Mouse (Mus musculus) lung, embryonic 15.5 days (tissue): ENCODE measurements around the gene Dennd1a. TPM values are rescaled to one million over a fixed set of nuclear protein-coding genes. Genes with fewer than 3 reads are reported as not detected.

Source experiments
- ATAC-seq: fragments of 200-750 bp; cut with Nextera tagmentation; 2 replicates; pipeline ENCODE4 v1.8.0; 2017; ENCODE audit warnings: moderate number of reproducible peaks, borderline replicate concordance; ENCODE audit not compliant: low FRiP score, low TSS enrichment; ENCODE audit errors: extremely low read depth
- H3K27ac ChIP-seq: fragments of 300-500 bp; sonication (generic); 2 replicates; pipeline ENCODE4 v1.5.1; 2015; ENCODE audit warnings: moderate library complexity, mild to moderate bottlenecking, inconsistent platforms
- H3K27me3 ChIP-seq: fragments of 300-500 bp; sonication (generic); 2 replicates; pipeline ENCODE4 v1.6.1; 2015; ENCODE audit warnings: inconsistent platforms
- H3K36me3 ChIP-seq: fragments of 300-500 bp; sonication (generic); 2 replicates; pipeline ENCODE4 v1.6.1; 2015; ENCODE audit warnings: inconsistent platforms
- H3K4me1 ChIP-seq: fragments of 300-500 bp; sonication (generic); 2 replicates; pipeline ENCODE4 v1.6.1; 2015; ENCODE audit warnings: inconsistent platforms
- H3K4me2 ChIP-seq: fragments of 300-500 bp; sonication (generic); 2 replicates; pipeline ENCODE4 v1.6.1; 2015; ENCODE audit warnings: inconsistent platforms, mild to moderate bottlenecking, moderate library complexity
- H3K4me3 ChIP-seq: fragments of 300-500 bp; sonication (generic); 2 replicates; pipeline ENCODE4 v1.5.1; 2015; ENCODE audit warnings: mild to moderate bottlenecking, inconsistent platforms
- H3K9ac ChIP-seq: fragments of 300-500 bp; sonication (generic); 2 replicates; pipeline ENCODE4 v1.6.1; 2015; ENCODE audit warnings: inconsistent platforms
- H3K9me3 ChIP-seq: fragments of 300-500 bp; sonication (generic); 2 replicates; pipeline ENCODE4 v1.6.1; 2016; ENCODE audit warnings: inconsistent platforms
- WGBS: fragments of 180-500 bp; shearing (Covaris S2); methylation state at CpG from one replicate; pipeline ENCODE4 v1.1.7; 2015; 5-methylcytosine and 5-hydroxymethylcytosine counted together
- polyA plus RNA-seq: library from polyadenylated mRNA; unstranded; fragments of >200 nt; fragmentation: Nextera tagmentation; extraction: Ambion mirVana; gene quantifications from 2 replicates; pipeline ENCODE4 v1.2.1, GENCODE M21; 2015

Dennd1a gene
- polyA plus RNA-seq, 1 experiment from 2014 or later: 12.0 TPM

DNA sequence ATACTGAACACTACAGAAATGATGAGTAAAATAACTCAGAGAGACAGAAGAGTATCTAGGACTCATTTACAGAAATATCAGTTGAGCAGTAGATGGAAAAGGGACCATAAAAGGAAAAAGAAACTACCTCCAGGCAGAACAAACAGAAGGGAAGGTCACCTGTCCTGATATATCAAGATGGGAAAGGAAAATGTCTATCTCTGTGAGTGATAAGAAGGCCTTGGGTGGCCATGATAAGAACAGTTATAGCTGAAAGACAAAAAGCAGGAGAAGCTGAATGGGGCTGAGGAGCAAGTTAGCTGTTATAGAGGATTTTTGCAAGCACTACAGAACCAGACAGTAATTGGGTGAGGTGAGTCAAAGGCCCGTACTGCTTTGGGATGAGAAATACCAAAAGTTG lies 155.7 kb downstream of the Dennd1a start:
- ATAC-seq: no peak
- Histone ChIP-seq H3K4me2 (no peak overlapping the region), H3K4me1 (no peaks in the 10 kb centered on the region), H3K27ac (no peak overlapping the region), H3K36me3 (no peaks in the 10 kb centered on the region), H3K4me3 (no peak overlapping the region), H3K9ac (no peak overlapping the region), H3K9me3 (no peaks in the 10 kb centered on the region), H3K27me3 (no peaks in the 10 kb centered on the region)
- WGBS: 83% methylated on average over 1 of the region's 1 CpGs

- Histone ChIP-seq H3K4me3 (no peak overlapping the region), H3K27me3 (no peaks in the 10 kb centered on the region), H3K36me3 (no peaks in the 10 kb centered on the region), H3K9ac (no peak overlapping the region), H3K9me3 (no peaks in the 10 kb centered on the region), H3K27ac (no peak overlapping the region), H3K4me1 (no peaks in the 10 kb centered on the region), H3K4me2 (no peak overlapping the region)
- ATAC-seq: no peak
- WGBS: 55% methylated on average over 6 of the region's 6 CpGs
These were observed 157.0 kb downstream of the Dennd1a start for GRCm38 (mm10) chr2:38129961-38130802.

DNA sequence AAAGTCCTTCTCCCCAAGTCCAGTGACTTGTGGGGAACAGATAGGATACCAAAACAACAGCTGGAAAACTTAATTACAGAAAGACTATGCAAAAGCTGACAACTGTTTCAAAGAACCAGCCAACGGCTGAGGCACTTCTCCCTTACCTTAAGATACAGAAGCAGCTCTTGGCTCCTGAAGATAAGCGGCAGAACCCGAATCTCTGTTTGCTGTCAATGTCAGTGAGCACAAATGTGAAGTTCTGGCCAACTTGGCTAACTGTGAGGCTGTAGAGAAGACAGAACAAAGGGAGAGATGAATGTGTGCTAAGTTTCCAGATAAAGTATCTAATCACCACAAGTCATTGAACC lies 160.8 kb downstream of the Dennd1a start:
- ATAC-seq: no peak
- Histone ChIP-seq H3K4me1 (no peaks in the 10 kb centered on the region), H3K4me3 (no peak overlapping the region), H3K27ac (no peak overlapping the region), H3K9ac (no peak overlapping the region), H3K36me3 (no peaks in the 10 kb centered on the region), H3K27me3 (no peaks in the 10 kb centered on the region), H3K9me3 (no peaks in the 10 kb centered on the region), H3K4me2 (no peak overlapping the region)
- WGBS: 18% methylated on average over 3 of the region's 3 CpGs

DNA sequence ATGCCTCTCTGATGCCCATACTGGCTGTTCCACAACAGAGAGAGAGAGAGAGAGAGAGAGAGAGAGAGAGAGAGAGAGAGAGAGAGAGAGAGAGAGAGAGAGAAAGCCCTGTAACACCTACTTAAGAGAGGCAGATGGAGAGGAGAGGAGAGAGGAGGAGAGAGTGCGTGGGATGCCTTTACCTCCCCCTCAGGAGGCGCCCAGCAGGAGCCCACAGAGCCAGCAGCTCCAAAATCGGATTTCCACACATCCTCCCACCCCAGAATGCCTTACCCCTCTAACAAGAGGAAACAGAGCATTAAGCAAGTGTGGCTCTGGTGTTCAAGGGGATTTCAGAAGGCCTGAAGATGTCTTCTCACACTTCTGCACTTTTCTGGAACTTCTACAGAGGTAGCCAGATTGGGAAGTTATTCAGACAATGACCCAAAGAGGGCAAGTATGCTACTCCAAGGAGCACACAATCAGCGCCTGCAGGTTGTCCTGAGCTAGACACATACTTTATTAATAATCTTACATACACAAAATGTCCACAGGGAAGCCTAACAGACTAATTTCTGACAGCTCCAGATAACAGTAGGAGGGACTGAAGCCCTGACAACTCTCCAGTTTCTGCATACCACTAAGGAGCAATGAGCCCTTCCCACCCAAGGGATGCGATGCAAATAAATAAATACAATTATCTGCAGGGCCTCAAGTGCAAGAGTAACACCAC lies 161.4 kb downstream of the Dennd1a start:
- 52% methylated on average over 5 of the region's 5 CpGs for WGBS
- H3K9ac ChIP-seq: no peak overlapping the region
- ATAC-seq: 0 out of 2 replicates have a peak, but pooled peaks have one; percentile 23
- H3K4me2 ChIP-seq: no peak overlapping the region
- H3K27ac ChIP-seq: no peak overlapping the region
- no peaks in the 10 kb centered on the region for H3K27me3 ChIP-seq
- no peaks in the 10 kb centered on the region for H3K9me3 ChIP-seq
- H3K36me3 ChIP-seq: no peaks in the 10 kb centered on the region
- H3K4me3 ChIP-seq: no peak overlapping the region
- no peaks in the 10 kb centered on the region for H3K4me1 ChIP-seq

- ATAC-seq: no peak
- Histone ChIP-seq H3K4me1 (no peaks in the 10 kb centered on the region), H3K4me3 (no peak overlapping the region), H3K36me3 (no peaks in the 10 kb centered on the region), H3K27ac (no peak overlapping the region), H3K27me3 (no peaks in the 10 kb centered on the region), H3K4me2 (no peak overlapping the region), H3K9me3 (no peaks in the 10 kb centered on the region), H3K9ac (no peak overlapping the region)
- WGBS: 88% methylated on average over 1 of the region's 1 CpGs
These were observed 162.5 kb downstream of the Dennd1a start for GRCm38 (mm10) chr2:38124727-38125126.

DNA sequence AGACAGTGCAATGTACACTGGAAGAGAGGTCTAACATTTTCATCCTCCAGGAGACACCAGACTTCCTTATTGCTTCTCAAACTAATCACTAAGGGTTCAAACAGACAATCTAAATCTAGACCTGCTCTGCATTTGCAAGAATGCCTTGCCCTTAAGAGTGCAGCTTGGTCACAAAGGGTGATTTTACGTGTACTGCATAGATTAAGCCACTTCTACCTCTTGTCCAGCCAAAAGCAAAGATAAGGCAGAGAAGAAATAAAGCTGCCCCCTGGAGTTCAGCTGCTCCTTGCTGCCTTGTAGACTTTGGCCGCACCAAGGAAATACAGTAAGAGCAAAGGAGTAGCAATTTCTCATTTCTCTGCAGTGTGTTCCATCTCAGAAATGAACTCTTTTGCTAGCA lies 172.2 kb downstream of the Dennd1a start:
- H3K9ac ChIP-seq: no peak overlapping the region
- H3K27me3 ChIP-seq: no peaks in the 10 kb centered on the region
- no peaks in the 10 kb centered on the region for H3K9me3 ChIP-seq
- ATAC-seq: no peak
- H3K4me2 ChIP-seq: no peak overlapping the region
- H3K36me3 ChIP-seq: no peaks in the 10 kb centered on the region
- H3K27ac ChIP-seq: no peak overlapping the region
- no peak overlapping the region for H3K4me3 ChIP-seq
- 73% methylated on average over 2 of the region's 2 CpGs for WGBS
- peaks cover 10% of the 10 kb centered on the region for H3K4me1 ChIP-seq

- 55% methylated on average over 5 of the region's 5 CpGs for WGBS
- peak; percentile 75; the same call in 1 of the 2 replicates for ATAC-seq
These were observed 175.4 kb downstream of the Dennd1a start for GRCm38 (mm10) chr2:38111655-38112351.

DNA sequence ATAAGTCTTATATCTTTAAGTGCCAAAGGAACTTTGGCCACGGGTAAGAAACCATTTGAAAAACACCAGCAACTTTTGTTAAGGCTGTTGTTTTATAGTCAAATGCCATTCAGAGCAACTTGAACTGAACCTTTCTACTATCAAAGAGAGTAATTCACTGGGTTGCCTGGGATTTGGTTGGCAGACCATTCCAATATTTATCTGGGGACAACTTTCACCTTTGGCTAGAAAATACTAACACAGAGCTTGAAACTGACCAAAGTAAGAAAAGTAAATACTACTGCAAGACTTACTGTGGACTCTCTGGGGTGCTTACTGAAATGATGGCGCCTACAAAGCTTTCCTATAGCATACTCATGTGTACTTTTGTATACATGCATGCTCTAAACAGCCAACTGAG lies 178.6 kb downstream of the Dennd1a start:
- Histone ChIP-seq H3K9ac (no peak overlapping the region), H3K4me1 (peaks cover 10% of the 10 kb centered on the region), H3K4me2 (no peak overlapping the region), H3K27me3 (no peaks in the 10 kb centered on the region), H3K36me3 (no peaks in the 10 kb centered on the region), H3K9me3 (no peaks in the 10 kb centered on the region), H3K27ac (no peak overlapping the region), H3K4me3 (no peak overlapping the region)
- WGBS: 71% methylated on average over 2 of the region's 2 CpGs
- ATAC-seq: no peak

More at GRCm38 (mm10) chr2:38111655-38112351, 175.4 kb downstream of the Dennd1a start:
- no peak overlapping the region for H3K4me3 ChIP-seq
- H3K4me1 ChIP-seq: peaks cover 10% of the 10 kb centered on the region
- no peak overlapping the region for H3K27ac ChIP-seq
- no peaks in the 10 kb centered on the region for H3K27me3 ChIP-seq
- H3K36me3 ChIP-seq: no peaks in the 10 kb centered on the region
- H3K4me2 ChIP-seq: no peak overlapping the region
- H3K9ac ChIP-seq: no peak overlapping the region
- no peaks in the 10 kb centered on the region for H3K9me3 ChIP-seq

- no peak overlapping the region for H3K9ac ChIP-seq
- H3K4me1 ChIP-seq: peaks cover 8% of the 10 kb centered on the region; the same call in 1 of the 2 replicates
- ATAC-seq: no peak
- H3K36me3 ChIP-seq: no peaks in the 10 kb centered on the region
- H3K4me3 ChIP-seq: no peak overlapping the region
- 79% methylated on average over 1 of the region's 1 CpGs for WGBS
- H3K27ac ChIP-seq: no peak overlapping the region
- H3K27me3 ChIP-seq: no peaks in the 10 kb centered on the region
- H3K9me3 ChIP-seq: no peaks in the 10 kb centered on the region
- H3K4me2 ChIP-seq: no peak overlapping the region
These were observed 184.5 kb downstream of the Dennd1a start for GRCm38 (mm10) chr2:38102674-38103073.

DNA sequence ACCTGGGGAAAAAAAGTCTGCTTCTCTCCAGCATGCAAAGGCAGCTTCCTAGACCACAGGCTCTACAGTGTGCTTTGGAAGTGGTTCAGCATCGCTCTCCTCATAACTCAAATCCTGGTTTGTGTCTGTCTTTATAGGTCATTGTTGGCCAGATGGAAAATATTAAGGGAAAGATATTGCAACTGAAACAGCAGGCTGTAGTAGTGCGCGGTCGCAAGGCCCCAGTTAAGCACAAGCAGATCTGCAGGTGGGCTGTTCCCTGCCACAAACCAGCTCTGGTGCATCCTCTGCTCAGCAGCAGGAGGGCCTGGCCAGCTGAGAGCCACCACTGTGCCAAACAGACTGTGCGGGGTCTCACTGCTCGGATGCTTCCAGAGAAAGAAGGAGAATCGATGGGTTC lies 186.9 kb downstream of the Dennd1a start:
- H3K27ac ChIP-seq: no peak overlapping the region
- WGBS: 51% methylated on average over 7 of the region's 7 CpGs
- H3K9ac ChIP-seq: no peak overlapping the region

GRCm38 (mm10) chr2:38099120-38099773 lies 187.9 kb downstream of the Dennd1a start:
- no peak overlapping the region for H3K27ac ChIP-seq
- H3K36me3 ChIP-seq: no peaks in the 10 kb centered on the region
- H3K4me2 ChIP-seq: no peak overlapping the region
- 61% methylated on average over 4 of the region's 4 CpGs for WGBS
- no peaks in the 10 kb centered on the region for H3K9me3 ChIP-seq
- no peak overlapping the region for H3K4me3 ChIP-seq
- H3K27me3 ChIP-seq: no peaks in the 10 kb centered on the region
- peaks cover 8% of the 10 kb centered on the region; the same call in 1 of the 2 replicates for H3K4me1 ChIP-seq
- H3K9ac ChIP-seq: no peak overlapping the region
- ATAC-seq: no peak

More for the DNA sequence above, 186.9 kb downstream of the Dennd1a start:
- no peak overlapping the region for H3K4me2 ChIP-seq
- no peaks in the 10 kb centered on the region for H3K36me3 ChIP-seq
- peaks cover 8% of the 10 kb centered on the region; the same call in 1 of the 2 replicates for H3K4me1 ChIP-seq
- no peaks in the 10 kb centered on the region for H3K9me3 ChIP-seq
- H3K27me3 ChIP-seq: no peaks in the 10 kb centered on the region
- no peak overlapping the region for H3K4me3 ChIP-seq
- ATAC-seq: no peak
